Mouse (Mus musculus) gastrocnemius, postnatal 36 days (tissue): ENCODE measurements around the gene Slc1a1. TPM values are rescaled to one million over a fixed set of nuclear protein-coding genes. Genes with fewer than 3 reads are reported as not detected.

Experiments
- DNase-seq, 2 experiments: peaks; one replicate each; pipeline ENCODE4 v3.0.0; 2022
- intact Hi-C: fragments of 180-260 bp; cut with DNase I; formaldehyde crosslinking; loops from one replicate; pipeline ENCODE4 v1.15.1; 2025
- total RNA-seq, 2 experiments: library from RNA; stranded (reverse); gene quantifications; 2 replicates each; pipeline ENCODE4 v1.2.3; 2021

The Slc1a1 gene
- total RNA-seq, 2 experiments from 2014 or later, result 1.5 to 2.9 TPM

DNA sequence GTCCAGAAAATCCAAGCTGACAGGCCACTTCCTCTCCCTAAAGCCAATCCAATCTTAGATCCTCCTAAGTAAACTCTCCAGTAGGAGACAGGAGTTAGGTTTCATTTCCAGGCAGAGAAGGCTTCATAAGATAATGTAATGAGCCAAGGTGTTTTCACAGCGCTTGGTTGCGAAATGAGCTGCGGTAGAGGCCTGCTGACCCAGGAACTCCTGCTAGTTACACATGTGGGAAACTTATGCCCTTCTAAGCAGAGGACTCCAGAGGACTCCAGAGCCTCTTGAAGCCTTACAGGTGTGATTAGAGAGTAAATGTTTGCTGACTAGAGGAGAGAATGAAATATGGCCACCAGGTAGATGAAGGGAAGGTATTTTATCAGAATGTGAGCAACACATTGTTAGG lies 15.7 kb downstream of the Slc1a1 start:
- DNase-seq, result no peak
- intact Hi-C loops, result no loop called here

DNA sequence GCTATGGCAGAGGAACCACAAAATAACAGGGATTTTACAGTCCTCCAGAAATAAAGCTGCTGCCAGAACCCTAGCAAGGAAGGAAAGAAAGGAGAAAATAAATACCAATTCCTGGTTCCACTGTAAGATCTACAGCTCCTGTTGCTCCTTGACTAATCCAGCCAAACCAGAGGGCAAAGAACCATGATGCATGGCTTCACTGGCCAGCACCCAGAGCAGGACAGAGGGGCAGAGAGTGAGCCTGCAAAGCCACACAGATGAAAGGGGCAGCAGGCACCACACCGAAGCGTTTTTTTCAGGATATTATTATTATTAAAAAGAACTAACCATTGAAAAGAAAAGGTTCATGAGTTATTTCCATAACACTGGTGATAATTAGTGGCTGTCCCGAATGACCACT lies 17.2 kb downstream of the Slc1a1 start:
- intact Hi-C loops, result no loop called here
- DNase-seq, result no peak

DNA sequence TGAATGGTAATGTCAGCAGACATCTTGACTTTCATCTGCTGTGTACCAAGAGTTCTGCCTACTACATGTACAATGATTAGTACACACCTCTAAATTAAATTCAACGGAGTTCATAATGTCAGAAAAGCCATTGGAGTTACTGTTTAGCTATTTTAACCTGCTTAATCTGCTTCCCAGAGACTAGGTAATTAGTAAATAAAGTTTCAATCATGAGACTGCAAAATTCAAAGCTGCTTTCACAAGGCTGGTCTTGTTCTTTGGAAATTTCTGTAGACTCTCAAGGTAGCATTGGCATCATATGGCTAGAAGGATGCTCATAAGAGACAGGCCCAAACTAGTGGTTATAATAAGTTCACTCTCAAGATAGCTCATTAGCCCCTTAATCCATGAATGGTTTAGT lies 20.0 kb downstream of the Slc1a1 start:
- DNase-seq, result no peak
- intact Hi-C loops, result no loop called here

DNA sequence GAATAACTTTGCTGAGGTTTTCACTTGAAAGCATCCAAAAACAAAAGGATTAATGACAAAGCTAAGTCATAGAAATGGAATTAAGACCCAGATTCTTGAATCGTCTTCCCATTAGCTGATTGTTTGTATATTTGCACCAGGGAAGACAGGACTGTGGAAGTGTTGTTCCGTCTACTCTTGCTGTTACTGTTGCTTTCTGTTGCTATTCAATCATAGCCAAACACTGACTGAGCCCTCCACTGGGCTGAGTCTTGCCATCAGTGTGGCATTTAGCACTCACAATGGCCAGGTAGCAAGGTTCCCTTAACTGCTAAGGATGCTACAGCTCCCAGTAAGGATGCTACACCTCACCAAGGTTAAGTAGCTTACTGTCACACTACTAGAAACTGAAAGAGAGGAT lies 25.4 kb downstream of the Slc1a1 start:
- no peak for DNase-seq

DNA sequence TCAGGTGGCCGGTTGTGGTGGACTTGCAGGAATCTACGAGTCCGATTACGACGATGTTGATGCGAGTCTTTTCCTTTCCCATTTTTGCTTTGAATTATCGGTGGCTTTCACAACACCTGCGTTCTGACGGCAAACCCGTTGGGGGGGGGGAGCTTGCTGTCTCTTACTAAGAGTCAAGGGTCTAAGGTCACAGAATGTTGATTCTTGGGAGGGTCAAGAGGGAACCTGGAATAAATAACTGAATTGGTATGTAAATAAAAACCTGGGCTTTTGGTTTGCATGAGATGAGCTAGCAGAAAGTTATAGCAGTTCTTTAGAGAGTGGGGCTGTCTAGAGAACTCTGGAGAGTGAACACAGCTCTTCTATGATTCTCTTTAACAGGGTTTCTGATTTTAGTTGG lies 28.8 kb downstream of the Slc1a1 start:
- DNase-seq, result no peak
- intact Hi-C loops, result no loop called here

More for the DNA sequence above, 25.4 kb downstream of the Slc1a1 start:
- intact Hi-C loops, result no loop called here

DNA sequence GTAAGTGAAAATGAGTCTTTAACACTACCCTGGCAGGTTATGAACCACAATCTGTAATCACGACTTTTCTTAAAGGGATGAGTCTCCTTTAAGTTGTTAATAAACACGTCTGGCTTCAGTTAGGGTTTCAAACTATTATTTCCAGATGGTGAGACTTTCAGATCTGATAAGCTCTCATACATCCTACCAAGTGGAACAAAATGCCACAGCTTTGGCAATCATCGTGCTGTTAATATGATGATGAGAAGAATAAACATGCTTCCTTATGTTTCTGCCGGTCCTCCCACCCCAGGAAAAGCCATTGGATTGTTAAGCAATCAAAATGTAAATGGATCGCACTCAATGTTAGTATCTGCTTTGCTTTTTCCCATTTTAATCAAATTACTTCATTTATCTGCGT lies 30.1 kb downstream of the Slc1a1 start:
- intact Hi-C loops, result no loop called here
- no peak for DNase-seq

DNA sequence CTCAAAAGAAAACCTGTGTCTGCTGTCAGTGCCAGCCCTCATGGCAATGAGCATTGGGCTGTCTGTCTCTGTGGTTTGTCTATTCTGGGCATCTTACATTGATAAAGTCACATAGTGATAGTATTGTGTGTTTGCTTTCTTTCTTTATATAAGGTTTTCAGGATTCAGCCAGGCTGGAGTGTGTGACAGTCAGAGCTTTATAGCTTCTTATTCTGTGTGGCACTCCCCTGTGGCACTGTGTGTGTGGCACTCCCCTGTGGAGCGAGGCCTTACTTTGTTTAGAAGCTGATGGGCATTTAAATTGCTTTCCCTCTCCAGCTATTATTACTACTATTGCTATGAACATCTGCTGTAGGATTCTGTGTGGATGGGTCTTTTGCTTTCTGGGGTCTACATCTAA lies 30.7 kb downstream of the Slc1a1 start:
- no peak for DNase-seq
- intact Hi-C loops, result no loop called here

DNA sequence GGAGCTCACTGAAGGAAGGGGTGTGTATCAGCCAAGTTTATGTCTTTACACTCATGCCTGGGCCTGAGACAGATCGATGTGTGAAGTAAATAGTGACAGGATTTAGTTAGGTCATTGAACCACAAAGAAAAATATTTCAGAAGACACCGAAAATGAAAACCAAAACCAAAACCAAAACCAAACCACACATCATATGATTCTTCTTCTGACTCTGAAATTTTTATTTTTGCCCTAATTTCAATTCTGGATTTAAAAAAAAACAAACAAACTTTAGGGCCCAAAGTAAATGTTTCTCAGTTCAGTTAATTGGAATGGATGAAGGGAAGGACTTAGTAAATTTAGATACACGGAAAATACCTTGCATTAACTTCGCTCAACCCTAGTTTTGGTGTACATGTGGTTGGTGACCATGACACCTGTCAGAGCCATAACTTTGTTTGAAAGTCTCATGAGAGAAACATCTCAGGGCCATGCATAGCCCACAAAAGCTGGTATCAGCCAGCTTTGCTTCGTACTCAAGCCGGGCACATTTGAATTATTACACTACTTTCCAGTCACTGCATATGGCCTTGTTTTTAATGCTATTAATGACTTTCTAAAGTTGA lies 34.5 kb downstream of the Slc1a1 start:
- intact Hi-C loops, result no loop called here
- DNase-seq, result no peak

DNA sequence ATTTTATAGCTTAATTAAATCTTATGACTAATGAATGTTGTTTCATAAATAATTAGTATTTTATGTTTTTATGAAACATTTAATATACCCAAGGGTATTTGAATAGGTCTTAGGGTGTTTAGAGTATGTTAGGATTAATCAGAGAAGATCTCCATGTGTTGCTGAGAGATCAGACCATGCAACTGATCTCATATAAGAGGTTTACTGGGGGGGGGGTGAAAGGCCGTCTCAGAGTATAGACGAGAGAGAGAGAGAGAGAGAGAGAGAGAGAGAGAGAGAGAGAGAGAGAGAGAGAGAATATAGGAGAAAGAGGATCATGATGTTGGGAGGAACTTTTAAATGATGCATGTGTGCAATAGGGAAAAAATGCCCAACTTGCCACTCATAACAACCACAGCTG lies 35.5 kb downstream of the Slc1a1 start:
- DNase-seq, result no peak
- intact Hi-C loops, result no loop called here

DNA sequence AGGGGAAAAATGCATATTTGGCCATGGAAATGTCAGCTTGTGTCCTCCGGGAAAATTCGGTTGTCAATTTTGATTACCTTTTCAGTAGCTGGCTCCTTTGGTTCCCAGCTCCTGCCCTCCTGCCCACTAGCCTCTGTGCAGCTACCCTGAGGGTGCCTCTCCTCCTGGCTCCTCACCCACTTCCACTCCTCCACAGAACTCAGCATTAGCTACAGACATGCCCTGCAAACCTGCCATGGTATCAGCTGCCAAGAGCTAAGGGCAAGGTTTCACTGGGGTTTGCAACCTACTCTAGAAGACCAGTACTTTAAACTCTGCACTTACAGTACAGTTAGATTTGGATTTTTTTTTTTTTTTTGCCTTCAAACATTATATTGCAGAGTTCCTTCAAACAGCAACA lies 44.6 kb downstream of the Slc1a1 start:
- DNase-seq, result no peak
- intact Hi-C loops, result no loop called here

DNA sequence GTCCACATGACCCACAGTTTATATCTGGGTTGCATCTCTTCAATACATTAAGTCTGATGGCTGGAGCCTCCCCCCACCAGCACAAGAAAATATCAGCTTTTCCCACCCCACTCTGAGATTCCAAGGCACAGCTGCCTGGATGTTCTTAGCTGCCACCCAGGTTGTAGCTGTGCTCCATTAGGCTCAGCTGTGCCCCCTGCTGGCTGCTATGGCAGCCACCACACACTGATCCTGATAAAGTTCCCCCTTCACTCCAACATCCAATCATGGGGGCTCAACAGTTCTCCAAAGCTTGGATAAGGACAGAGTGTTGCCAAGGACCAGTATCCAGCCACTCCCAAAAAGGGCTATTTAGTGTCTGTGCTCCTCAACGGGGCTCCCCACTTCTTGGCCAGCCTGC lies 48.3 kb downstream of the Slc1a1 start:
- DNase-seq, result no peak

DNA sequence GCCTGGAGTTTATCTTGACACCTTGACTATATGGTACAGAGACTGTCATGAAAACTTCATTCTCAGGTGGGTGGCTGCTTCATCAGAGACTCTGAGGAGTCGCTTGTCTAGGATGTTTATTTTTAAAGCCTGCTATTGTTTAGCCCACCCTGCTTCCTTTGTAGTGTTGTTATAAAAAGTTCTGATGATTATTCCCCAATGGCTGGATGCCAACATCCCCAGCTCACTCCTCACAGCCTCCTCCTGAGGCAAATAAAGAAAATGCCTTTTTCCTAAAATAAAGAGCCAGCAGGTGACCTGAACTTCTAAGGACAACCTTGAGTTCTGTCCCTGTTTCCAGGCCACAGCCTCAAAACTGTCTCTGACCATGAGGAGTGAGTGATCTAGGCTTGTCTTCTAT lies 53.6 kb downstream of the Slc1a1 start:
- intact Hi-C loops, result no loop called here
- no peak for DNase-seq

More for the DNA sequence above, 48.3 kb downstream of the Slc1a1 start:
- intact Hi-C loops, result loop anchor here (5.0 kb wide), 1 partner anchor 106 kb away; no protein-coding TSS in a partner anchor

DNA sequence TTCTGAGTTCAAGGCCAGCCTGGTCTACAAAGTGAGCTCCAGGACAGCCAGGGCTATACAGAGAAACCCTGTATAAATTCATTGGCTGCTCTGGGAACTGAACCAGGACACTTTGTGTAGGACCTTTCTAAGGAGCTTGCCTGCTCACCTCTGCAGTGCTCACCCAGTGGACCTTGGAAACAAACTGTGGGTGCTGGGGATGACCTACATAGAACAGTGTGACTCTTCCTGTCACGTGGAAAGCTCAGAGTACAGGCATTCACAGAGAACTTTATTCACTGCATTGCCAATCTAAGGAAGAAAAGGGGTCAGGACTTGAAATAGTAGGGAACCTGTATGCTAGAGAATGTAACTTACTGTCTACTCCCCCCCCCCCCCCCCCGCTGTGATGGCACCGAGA lies 54.4 kb downstream of the Slc1a1 start:
- intact Hi-C loops, result no loop called here
- no peak for DNase-seq

DNA sequence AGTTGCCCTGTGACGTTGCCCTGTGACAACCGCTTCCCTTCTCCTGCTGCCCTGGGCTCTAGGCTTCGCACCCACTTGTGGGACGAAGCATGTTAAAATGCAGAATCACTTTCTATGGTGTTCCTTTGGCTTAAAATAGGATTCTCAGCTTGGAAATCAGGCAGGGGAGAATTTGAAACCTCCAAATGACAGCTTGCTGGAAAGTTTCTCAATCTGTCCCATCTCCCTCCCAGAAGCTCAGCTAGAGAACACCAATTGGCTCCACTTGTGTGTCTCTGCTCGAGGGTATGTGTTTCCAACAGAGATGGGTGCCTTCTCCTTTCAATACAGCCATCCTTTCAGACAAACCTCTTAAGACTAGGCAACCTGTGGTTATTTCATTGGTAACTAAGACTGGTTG lies 56.4 kb downstream of the Slc1a1 start:
- intact Hi-C loops, result no loop called here
- DNase-seq, result no peak

DNA sequence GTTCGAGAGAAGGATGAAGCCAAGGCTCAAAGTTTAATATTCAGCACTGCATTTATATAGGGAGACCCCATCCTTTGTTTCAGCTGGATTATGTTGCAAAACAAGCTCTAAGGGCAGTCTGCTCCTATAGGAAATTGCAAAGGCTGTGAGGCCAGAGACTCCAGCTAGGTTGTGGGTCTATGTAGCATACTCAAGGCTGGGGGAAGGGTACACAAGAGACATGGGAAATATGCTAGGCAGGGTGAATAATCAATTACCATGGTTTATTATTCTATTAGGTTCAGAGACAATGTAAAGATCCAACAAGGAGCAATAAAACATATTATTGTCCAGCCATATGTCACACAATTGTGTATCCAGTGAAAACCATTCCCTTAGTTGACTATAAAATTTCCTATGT lies 57.0 kb downstream of the Slc1a1 start:
- no peak for DNase-seq
- intact Hi-C loops, result no loop called here

DNA sequence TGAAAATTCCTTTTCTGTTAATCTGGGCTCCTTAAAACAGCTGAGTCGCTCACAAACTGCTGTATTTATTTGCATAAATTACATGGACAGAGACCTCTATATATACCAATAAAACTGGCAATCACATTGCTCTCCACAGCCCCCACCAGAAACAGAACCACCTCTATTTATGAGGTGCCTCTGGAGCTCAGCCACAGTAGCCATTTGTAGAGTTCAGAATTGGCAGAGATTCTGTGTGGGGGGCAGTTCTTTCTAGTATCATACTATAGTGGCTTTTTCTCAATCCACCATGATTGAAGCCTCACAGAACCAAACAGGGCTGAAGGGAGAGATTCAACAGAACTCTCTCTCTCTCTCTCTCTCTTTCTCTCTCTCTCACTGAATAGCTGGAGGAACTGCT lies 61.8 kb downstream of the Slc1a1 start:
- intact Hi-C loops, result no loop called here
- no peak for DNase-seq

DNA sequence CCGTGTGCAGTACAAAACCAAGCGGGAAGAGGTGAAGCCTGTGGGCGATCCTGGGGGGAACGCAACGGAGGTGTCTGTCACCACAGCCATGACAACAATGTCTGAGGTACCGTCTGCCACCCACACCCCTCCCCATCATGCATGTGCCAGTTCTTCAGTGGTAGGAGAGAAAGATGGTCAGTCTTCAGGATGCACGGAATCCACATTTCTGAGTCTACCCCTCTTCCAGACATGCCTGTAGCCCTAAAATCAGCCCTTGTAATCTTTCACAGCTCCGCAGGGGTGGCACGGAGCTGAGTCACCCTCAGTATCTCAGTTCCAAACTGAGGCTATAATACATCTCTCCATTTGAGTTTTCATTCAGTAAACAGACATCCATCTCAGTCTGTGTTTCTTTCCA lies 62.6 kb downstream of the Slc1a1 start:
- DNase-seq, result no peak
- intact Hi-C loops, result no loop called here

DNA sequence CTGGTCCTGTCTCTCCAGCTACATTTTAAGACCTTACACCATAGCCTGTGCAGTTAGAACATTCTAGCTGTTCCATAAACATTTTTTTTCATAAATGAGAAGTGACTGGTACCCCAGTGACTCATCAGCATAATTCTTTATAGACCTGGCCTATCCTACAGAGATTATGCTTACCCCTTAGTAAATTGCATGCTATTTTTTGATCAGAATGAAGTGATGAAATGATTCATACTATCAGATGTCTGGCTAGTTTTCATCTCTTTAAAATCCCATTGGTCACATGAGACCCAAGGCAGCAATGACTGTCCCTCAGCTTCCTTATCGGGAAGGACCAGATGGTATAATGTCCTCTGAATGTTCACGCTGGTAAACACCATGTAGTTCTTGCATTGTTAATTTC lies 65.9 kb downstream of the Slc1a1 start:
- intact Hi-C loops, result no loop called here
- no peak for DNase-seq

DNA sequence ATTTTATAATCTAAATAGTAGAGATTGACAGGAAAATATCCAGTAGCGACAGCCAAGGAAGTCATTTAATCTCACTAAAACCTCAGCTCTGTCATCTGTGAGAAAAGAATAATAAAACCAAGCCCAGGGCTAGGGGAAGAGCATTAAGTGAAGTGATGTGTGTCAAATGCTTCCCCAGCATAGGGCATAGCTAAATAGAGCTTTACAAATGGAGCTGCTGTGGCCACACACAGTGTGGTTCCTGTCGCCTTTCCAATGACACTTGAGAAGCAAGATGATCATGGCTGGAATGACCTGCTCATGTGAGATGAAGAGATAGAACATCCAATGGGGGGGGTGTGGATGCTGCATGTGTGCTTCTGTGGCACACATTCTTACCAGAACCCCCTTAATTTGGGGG lies 67.3 kb downstream of the Slc1a1 start:
- no peak for DNase-seq
- intact Hi-C loops, result no loop called here

DNA sequence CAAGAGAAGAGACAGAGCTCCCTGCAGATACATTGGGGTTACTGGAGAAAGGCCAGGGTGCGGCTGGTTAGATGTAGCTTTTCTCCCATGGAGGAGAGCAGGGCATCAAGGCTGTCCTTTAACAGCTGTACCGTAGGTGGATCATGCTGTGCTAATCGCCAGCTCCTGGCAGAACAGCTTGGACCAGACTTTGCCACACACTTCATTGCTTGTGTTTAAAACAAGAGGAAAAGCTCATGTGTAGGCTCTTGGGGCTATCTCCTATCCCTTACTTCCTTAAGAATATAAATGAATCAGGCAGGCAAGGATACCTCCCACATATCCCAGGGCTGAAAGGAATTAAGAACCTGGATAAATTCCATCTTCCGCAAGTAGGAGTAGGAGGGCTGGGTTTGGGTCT lies 68.0 kb downstream of the Slc1a1 start:
- intact Hi-C loops, result no loop called here
- no peak for DNase-seq

DNA sequence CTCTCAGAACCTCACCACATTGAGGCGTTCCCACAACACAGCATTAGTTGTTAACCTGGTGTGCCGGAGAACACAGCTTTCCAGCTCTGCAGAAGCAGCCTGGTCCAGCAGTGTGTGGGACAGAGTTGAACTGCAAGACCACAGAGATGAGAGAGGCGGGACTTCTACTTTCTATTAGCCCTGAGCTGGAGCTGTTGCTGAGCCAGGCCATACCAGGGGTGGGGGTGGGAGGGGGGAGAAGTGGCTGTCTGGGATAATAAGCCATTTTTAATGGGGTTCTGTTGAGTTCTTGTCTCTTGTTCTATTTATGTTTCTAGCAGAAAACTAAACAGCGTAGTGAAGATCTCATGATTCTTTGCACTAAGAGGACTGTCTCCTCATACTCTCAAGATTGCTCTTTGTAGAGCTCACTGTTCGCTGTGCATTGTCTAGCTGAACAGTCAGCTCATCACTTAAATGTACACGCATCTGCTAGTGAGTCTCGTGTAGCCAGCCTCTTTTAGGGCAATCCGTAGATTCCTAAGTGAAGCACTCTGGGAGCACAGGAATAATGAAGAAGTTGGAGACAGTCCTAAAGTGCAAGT lies 68.8 kb downstream of the Slc1a1 start:
- no peak for DNase-seq
- intact Hi-C loops, result no loop called here

DNA sequence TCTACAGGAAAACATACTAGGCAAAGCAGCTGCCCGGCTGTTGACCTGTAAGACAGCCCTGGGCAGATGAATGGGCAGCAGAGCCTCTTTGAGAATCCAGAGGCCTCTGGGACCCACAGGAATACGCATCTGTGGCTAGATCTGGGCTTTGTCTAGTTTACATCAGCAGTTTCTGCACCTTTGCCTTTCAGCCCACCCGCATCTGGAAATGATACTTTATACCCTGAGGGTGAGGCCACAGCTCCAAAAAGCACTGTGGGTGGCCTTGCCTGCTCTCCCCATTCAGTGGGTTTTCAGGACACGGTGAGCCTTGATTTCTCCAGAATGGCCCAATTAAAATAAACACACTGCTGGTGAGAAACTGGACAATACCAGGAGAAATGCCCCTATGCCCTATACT lies 73.3 kb downstream of the Slc1a1 start:
- intact Hi-C loops, result no loop called here

DNA sequence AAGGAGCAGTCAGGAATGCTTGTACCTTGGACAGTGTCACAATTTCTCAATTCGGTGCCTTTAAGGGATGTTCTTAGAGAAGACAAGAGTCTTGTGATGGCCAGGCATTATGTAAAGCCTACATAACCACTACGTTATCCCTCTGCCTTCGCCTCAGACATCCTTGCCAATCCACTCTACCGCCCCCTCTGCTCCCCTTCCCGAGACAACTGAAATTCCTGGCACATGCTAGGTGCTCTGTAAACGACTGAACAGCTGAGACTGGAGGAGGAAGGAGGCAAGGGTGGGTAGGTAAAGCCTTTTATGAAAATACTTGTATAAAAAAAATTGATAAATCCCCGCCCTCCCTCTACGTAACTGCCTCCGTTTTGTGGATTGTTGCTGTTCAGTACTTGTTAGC lies 73.8 kb downstream of the Slc1a1 start:
- no peak for DNase-seq
- intact Hi-C loops, result no loop called here

More for the DNA sequence above, 73.3 kb downstream of the Slc1a1 start:
- DNase-seq, result no peak
